Mouse (Mus musculus): Measurements from ENCODE around the gene Ctnnb1. TPM values are rescaled to one million over a fixed set of nuclear protein-coding genes. Genes with fewer than 3 reads are reported as not detected.
A peak's percentile ranks its signal among the peaks of the same experiment; 100 is the strongest.
"Not testable (repeated sequence)": the region's sequence is repeated elsewhere in the genome, so short reads cannot be mapped to it uniquely, and the experiment has no call there.

The Ctnnb1 gene
- polyA plus RNA-seq, 1 experiment from 2014 or later = 728 TPM

DNA sequence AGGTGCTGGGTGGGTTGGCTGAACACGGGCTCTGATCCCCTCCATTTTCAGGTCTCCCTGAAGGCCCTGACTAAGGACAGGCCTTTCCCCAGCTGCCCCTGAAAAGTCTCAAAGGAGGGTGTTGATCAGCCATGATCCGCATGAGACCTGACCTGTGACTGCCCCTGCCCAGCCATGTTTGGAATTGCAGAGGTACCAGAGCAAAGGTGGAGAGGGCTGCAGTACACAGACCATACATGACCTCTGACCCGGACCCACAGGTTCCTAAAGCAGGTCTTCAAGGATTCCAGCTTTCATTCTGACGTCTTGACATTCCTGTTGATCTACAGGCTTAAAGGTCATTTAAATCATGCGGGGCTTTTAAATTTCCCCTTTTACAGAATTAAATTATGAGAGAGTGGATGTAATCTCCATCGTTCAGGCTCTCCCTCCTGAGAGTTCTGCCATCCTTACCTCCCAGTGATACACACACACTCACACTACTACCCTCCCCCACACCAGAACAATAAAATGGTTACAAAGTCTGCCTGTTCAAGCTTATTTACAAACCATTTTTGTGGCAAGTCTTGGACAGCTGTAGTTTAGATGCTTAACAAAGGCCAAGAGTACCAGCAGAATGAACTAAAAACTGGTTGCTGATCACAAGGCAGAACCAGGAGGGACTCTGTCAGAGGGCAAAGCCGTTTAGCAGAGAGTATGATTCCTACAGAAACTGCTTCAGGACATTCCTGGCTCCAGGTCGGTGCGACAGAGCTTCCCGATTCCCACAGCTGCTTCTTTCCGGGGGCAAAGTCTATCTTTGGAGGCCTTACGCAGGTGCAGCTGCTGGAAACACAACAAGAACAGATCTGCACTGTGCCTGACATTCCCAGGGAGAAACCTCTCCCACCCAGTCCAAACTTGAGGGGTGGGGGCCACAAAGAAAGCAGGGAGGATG, 28.4 kb upstream of the Ctnnb1 start:
- Histone ChIP-seq H3K9ac (replicated peaks) (no peak overlapping the region), H3K36me3 (no peaks in the 10 kb centered on the region), H3K4me3 (replicated peaks) (no peak overlapping the region), H3K9me3 (no peaks in the 10 kb centered on the region), H3K27me3 (peaks cover 5% of the 10 kb centered on the region; the same call in 1 of the 2 replicates), H3K4me1 (replicated peaks) (peaks cover 9% of the 10 kb centered on the region; the same call in 1 of the 2 replicates), H3K27ac (no peak overlapping the region), H3K4me2 (no peak overlapping the region)
- ATAC-seq (ENCODE audit: insufficient number of reproducible peaks, insufficient read depth, low FRiP score, low TSS enrichment, low read depth) = no peak
- 60% methylated on average over 12 of the region's 12 CpGs for WGBS

GRCm38 (mm10) chr9:120902562-120902961, 26.5 kb upstream of the Ctnnb1 start:
- no peaks in the 10 kb centered on the region for H3K9me3 ChIP-seq
- no peak overlapping the region for H3K27ac ChIP-seq
- no peak overlapping the region for H3K4me3 ChIP-seq (replicated peaks)
- no peaks in the 10 kb centered on the region for H3K36me3 ChIP-seq
- 80% methylated on average over 8 of the region's 8 CpGs for WGBS
- peaks cover 9% of the 10 kb centered on the region; the same call in 1 of the 2 replicates for H3K4me1 ChIP-seq (replicated peaks)
- H3K27me3 ChIP-seq = peaks cover 5% of the 10 kb centered on the region; the same call in 1 of the 2 replicates
- H3K4me2 ChIP-seq = no peak overlapping the region
- no peak for ATAC-seq (ENCODE audit: insufficient number of reproducible peaks, insufficient read depth, low FRiP score, low TSS enrichment, low read depth)
- H3K9ac ChIP-seq (replicated peaks) = no peak overlapping the region

DNA sequence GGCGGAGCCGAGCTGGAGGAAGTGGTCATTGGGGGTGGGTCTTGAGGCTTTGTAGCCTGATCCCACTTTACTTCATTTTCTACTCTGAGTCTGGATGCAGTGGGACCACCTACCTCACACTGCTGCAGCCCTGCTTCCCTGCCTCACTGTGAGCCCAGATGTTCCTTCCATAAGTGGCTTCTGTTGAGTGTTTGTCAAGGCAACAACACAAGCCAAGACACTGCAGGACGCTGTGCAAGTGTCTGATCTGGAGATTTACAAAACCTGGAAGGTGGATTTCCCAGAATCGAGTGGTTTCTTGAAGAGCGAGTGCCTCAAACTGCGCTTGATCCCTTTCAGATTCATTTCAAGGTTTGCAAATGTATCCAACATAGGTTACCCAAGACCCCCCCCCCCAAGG, 20.6 kb upstream of the Ctnnb1 start:
- no peak overlapping the region for H3K4me3 ChIP-seq (replicated peaks)
- WGBS = 80% methylated on average over 6 of the region's 6 CpGs
- 0 out of 2 replicates have a peak, but pooled peaks cover 5% of the 10 kb centered on the region for H3K9me3 ChIP-seq
- no peak overlapping the region for H3K27ac ChIP-seq
- no peaks in the 10 kb centered on the region for H3K36me3 ChIP-seq
- H3K27me3 ChIP-seq = no peaks in the 10 kb centered on the region; the same call in 1 of the 2 replicates
- H3K9ac ChIP-seq (replicated peaks) = no peak overlapping the region
- H3K4me2 ChIP-seq = no peak overlapping the region
- no peak for ATAC-seq (ENCODE audit: insufficient number of reproducible peaks, insufficient read depth, low FRiP score, low TSS enrichment, low read depth)
- 0 out of 2 replicates have a peak, but pooled peaks cover 5% of the 10 kb centered on the region for H3K4me1 ChIP-seq (replicated peaks)

- WGBS = 85% methylated on average over 13 of the region's 13 CpGs
- peaks cover 2% of the 10 kb centered on the region; the same call in 1 of the 2 replicates for H3K4me1 ChIP-seq (replicated peaks)
- ATAC-seq (ENCODE audit: insufficient number of reproducible peaks, insufficient read depth, low FRiP score, low TSS enrichment, low read depth) = no peak
- H3K9ac ChIP-seq (replicated peaks) = no peak overlapping the region
- H3K27me3 ChIP-seq = no peaks in the 10 kb centered on the region; the same call in 1 of the 2 replicates
- H3K4me3 ChIP-seq (replicated peaks) = no peak overlapping the region
- H3K27ac ChIP-seq = no peak overlapping the region
- H3K36me3 ChIP-seq = no peaks in the 10 kb centered on the region
- H3K9me3 ChIP-seq = peaks cover 8% of the 10 kb centered on the region; the same call in 1 of the 2 replicates
- no peak overlapping the region for H3K4me2 ChIP-seq
These were observed 15.9 kb upstream of the Ctnnb1 start for GRCm38 (mm10) chr9:120913152-120913551.

DNA sequence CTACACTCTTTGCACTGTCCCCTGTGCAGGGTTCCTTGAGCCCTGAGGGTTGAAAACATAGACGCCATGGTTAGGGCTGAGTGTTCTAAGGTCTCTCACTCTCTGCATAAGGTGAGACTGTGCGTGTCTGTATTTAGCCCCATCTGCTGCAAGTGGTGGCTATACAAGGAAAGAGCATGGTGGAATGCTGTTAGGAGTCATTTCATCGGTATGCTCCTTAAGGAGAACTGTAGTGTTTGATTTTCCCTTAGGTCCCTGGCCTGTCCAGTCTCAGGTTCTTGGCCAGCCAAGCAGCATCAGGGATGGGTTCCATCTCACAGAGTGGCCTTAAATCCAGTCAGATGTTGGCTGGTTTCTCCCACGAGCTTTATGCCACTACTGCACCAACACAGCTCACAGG, 14.6 kb upstream of the Ctnnb1 start:
- Histone ChIP-seq H3K9ac (replicated peaks) (no peak overlapping the region), H3K27me3 (no peaks in the 10 kb centered on the region; the same call in 1 of the 2 replicates), H3K4me1 (replicated peaks) (peaks cover 3% of the 10 kb centered on the region; the same call in 1 of the 2 replicates), H3K9me3 (peaks cover 6% of the 10 kb centered on the region; the same call in 1 of the 2 replicates), H3K27ac (no peak overlapping the region), H3K4me3 (replicated peaks) (no peak overlapping the region), H3K4me2 (no peak overlapping the region), H3K36me3 (no peaks in the 10 kb centered on the region)
- WGBS = 86% methylated on average over 4 of the region's 4 CpGs
- no peak for ATAC-seq (ENCODE audit: insufficient number of reproducible peaks, insufficient read depth, low FRiP score, low TSS enrichment, low read depth)

DNA sequence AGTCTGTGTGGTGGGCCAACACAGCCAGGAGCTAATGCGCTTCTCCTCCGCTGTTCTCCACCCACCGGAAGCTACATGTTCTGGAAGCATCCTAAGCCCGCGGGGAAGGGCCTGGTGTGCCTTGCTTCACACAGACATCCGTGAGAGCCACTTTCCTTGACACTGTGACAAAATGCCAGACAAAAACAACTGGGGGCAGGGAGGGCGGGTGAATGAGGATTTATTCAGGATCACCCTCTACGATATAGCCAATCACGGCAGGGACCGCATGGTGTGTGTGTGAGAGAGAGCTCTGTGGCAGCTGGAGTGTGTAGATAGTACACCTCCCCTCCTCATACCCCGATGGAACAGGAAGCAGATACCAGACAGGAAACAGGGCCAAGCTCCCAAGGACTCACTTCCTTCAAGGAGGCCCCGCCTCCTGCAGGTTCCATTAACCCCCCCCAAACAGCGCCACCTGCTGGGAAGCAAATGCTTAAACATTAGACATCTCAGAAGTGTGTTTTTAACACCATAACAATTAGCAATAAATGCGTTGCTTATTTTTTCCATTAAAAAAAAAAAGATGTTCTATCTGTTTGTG, 14.0 kb upstream of the Ctnnb1 start:
- Histone ChIP-seq H3K4me3 (replicated peaks) (no peak overlapping the region), H3K4me2 (no peak overlapping the region), H3K27ac (no peak overlapping the region), H3K9ac (replicated peaks) (no peak overlapping the region), H3K4me1 (replicated peaks) (peaks cover 3% of the 10 kb centered on the region; the same call in 1 of the 2 replicates), H3K9me3 (peaks cover 6% of the 10 kb centered on the region; the same call in 1 of the 2 replicates), H3K36me3 (no peaks in the 10 kb centered on the region), H3K27me3 (no peaks in the 10 kb centered on the region; the same call in 1 of the 2 replicates)
- no peak for ATAC-seq (ENCODE audit: insufficient number of reproducible peaks, insufficient read depth, low FRiP score, low TSS enrichment, low read depth)
- 93% methylated on average over 14 of the region's 14 CpGs for WGBS

GRCm38 (mm10) chr9:120917619-120918018, 11.4 kb upstream of the Ctnnb1 start:
- H3K27ac ChIP-seq; H3K4me3 ChIP-seq (replicated peaks); H3K4me1 ChIP-seq (replicated peaks); H3K9ac ChIP-seq (replicated peaks); H3K4me2 ChIP-seq; H3K36me3 ChIP-seq; H3K27me3 ChIP-seq; H3K9me3 ChIP-seq; ATAC-seq (ENCODE audit: insufficient number of reproducible peaks, insufficient read depth, low FRiP score, low TSS enrichment, low read depth): not testable (repeated sequence)
- 94% methylated on average over 2 of the region's 2 CpGs for WGBS

- no peaks in the 10 kb centered on the region for H3K36me3 ChIP-seq
- ATAC-seq (ENCODE audit: insufficient number of reproducible peaks, insufficient read depth, low FRiP score, low TSS enrichment, low read depth) = no peak
- H3K4me3 ChIP-seq (replicated peaks) = no peak overlapping the region
- H3K27ac ChIP-seq = no peak overlapping the region
- peaks cover 9% of the 10 kb centered on the region; the same call in 1 of the 2 replicates for H3K4me1 ChIP-seq (replicated peaks)
- H3K4me2 ChIP-seq = no peak overlapping the region
- peaks cover 6% of the 10 kb centered on the region; the same call in 1 of the 2 replicates for H3K9me3 ChIP-seq
- WGBS = 78% methylated on average over 5 of the region's 5 CpGs
- H3K27me3 ChIP-seq = no peaks in the 10 kb centered on the region
- H3K9ac ChIP-seq (replicated peaks) = no peak overlapping the region
These were observed 10.8 kb upstream of the Ctnnb1 start for GRCm38 (mm10) chr9:120918211-120918610.

DNA sequence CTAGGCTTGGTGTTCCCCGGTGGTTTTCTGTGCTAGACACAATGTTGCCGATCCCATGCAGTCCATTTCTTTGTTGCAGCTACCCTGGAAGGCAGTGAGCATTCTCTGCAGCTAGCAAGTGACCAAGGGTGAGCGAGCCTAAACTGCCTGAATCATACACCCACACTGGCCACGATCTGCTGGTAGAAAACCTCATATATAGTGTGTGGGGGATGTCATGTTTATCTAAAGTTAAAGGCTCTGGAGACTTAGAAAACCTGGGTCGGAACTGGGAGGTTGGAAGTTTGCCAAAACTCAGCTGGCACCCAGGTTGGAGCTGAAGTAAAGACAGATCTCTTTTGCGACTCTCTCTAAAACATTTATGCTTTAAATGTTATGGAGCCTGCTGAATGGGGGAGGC, 10.4 kb upstream of the Ctnnb1 start:
- H3K9ac ChIP-seq (replicated peaks) = no peak overlapping the region
- H3K4me2 ChIP-seq = no peak overlapping the region
- no peaks in the 10 kb centered on the region for H3K27me3 ChIP-seq
- WGBS = 40% methylated on average over 6 of the region's 6 CpGs
- no peak overlapping the region for H3K4me3 ChIP-seq (replicated peaks)
- no peak for ATAC-seq (ENCODE audit: insufficient number of reproducible peaks, insufficient read depth, low FRiP score, low TSS enrichment, low read depth)
- peaks cover 9% of the 10 kb centered on the region; the same call in 1 of the 2 replicates for H3K4me1 ChIP-seq (replicated peaks)
- H3K36me3 ChIP-seq = no peaks in the 10 kb centered on the region
- H3K9me3 ChIP-seq = peaks cover 6% of the 10 kb centered on the region; the same call in 1 of the 2 replicates
- H3K27ac ChIP-seq = no peak overlapping the region

DNA sequence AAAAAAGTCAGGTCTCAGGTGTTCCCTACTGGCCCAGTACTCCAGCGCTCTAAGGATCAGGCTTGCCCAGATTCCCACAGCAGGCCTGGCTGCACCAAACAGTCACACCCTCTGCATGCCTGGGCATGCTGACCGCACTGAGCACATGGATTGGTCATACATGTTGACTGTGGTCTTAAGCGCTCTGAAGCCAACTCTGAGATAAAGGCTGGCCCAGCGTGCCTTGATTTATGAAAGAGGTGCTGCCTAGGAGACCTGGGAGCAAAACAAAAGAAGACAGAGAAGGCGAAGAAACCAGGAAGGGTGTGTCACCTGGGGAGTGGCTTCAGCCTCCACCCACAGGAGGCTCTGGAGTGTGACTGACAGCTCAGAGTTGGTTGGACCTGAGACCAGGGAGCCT, 9.9 kb upstream of the Ctnnb1 start:
- no peak overlapping the region for H3K4me3 ChIP-seq (replicated peaks)
- no peak overlapping the region for H3K27ac ChIP-seq
- peaks cover 6% of the 10 kb centered on the region; the same call in 1 of the 2 replicates for H3K9me3 ChIP-seq
- 81% methylated on average over 5 of the region's 5 CpGs for WGBS
- no peaks in the 10 kb centered on the region for H3K27me3 ChIP-seq
- H3K4me1 ChIP-seq (replicated peaks) = peaks cover 9% of the 10 kb centered on the region; the same call in 1 of the 2 replicates
- no peak overlapping the region for H3K4me2 ChIP-seq
- 0 out of 2 replicates have a peak, but pooled peaks have one; percentile 31 for ATAC-seq (ENCODE audit: insufficient number of reproducible peaks, insufficient read depth, low FRiP score, low TSS enrichment, low read depth)
- H3K36me3 ChIP-seq = no peaks in the 10 kb centered on the region
- no peak overlapping the region for H3K9ac ChIP-seq (replicated peaks)

DNA sequence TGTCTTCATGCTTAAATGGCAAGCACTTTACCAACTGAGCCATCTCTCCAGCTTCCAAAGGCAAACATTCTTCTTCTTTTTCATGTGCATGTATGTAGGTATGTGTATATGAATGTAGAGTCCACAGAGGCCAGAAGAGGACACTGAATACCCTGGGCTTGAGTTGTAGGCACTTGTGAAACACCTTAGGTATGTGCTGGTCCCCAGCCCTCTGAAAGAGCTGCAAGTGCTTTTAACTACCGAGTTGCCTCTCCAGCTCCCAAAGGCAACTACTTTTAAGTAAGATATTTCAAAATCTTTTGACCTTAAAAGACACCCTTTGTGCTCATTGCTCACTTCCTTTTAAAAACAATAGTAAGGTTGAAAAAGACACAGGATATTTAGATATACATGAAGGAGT, 2.9 kb upstream of the Ctnnb1 start:
- Histone ChIP-seq H3K4me1 (replicated peaks) (peaks cover 11% of the 10 kb centered on the region; the same call in 1 of the 2 replicates), H3K27me3 (no peaks in the 10 kb centered on the region), H3K9ac (replicated peaks) (no peak overlapping the region), H3K4me2 (no peak overlapping the region), H3K4me3 (replicated peaks) (no peak overlapping the region), H3K9me3 (no peaks in the 10 kb centered on the region), H3K27ac (no peak overlapping the region), H3K36me3 (no peaks in the 10 kb centered on the region)
- 67% methylated on average over 1 of the region's 1 CpGs for WGBS
- no peak for ATAC-seq (ENCODE audit: insufficient number of reproducible peaks, insufficient read depth, low FRiP score, low TSS enrichment, low read depth)
